Mouse (Mus musculus): Measurements from ENCODE around the gene Ptpn13.

Gene Ptpn13

GRCm38 (mm10) chr5:103518797-103519468, 93.9 kb downstream of the Ptpn13 start:
- DNase-seq (ENCODE audit: low spot score) = no peak

GRCm38 (mm10) chr5:103522371-103522770, 97.4 kb downstream of the Ptpn13 start:
- DNase-seq (ENCODE audit: low spot score) = peak; percentile 45

- DNase-seq (ENCODE audit: low spot score) = no peak
Observed at GRCm38 (mm10) chr5:103526668-103527436, 101.9 kb downstream of the Ptpn13 start.

GRCm38 (mm10) chr5:103527437-103527718, 102.4 kb downstream of the Ptpn13 start:
- DNase-seq (ENCODE audit: low spot score) = no peak

GRCm38 (mm10) chr5:103530214-103530613, 105.2 kb downstream of the Ptpn13 start:
- no peak for DNase-seq (ENCODE audit: low spot score)

GRCm38 (mm10) chr5:103532841-103533390, 107.9 kb downstream of the Ptpn13 start:
- DNase-seq (ENCODE audit: low spot score) = peak; percentile 7

- no peak for DNase-seq (ENCODE audit: low spot score)
Observed at GRCm38 (mm10) chr5:103534454-103534853, 109.5 kb downstream of the Ptpn13 start.

- peak; percentile 10 for DNase-seq (ENCODE audit: low spot score)
Observed at GRCm38 (mm10) chr5:103537429-103537828, 112.4 kb downstream of the Ptpn13 start.

- DNase-seq (ENCODE audit: low spot score) = no peak
Observed at GRCm38 (mm10) chr5:103540612-103541011, 115.6 kb downstream of the Ptpn13 start.

- no peak for DNase-seq (ENCODE audit: low spot score)
Observed at GRCm38 (mm10) chr5:103541136-103541535, 116.1 kb downstream of the Ptpn13 start.

GRCm38 (mm10) chr5:103541542-103541941, 116.5 kb downstream of the Ptpn13 start:
- no peak for DNase-seq (ENCODE audit: low spot score)

GRCm38 (mm10) chr5:103545381-103546000, 120.5 kb downstream of the Ptpn13 start:
- DNase-seq (ENCODE audit: low spot score) = no peak

GRCm38 (mm10) chr5:103554769-103555168, 129.8 kb downstream of the Ptpn13 start:
- no peak for DNase-seq (ENCODE audit: low spot score)

GRCm38 (mm10) chr5:103560546-103560945, 135.6 kb downstream of the Ptpn13 start:
- DNase-seq (ENCODE audit: low spot score) = no peak

GRCm38 (mm10) chr5:103568034-103568433, 143.0 kb downstream of the Ptpn13 start:
- no peak for DNase-seq (ENCODE audit: low spot score)

GRCm38 (mm10) chr5:103569446-103569845, 144.5 kb downstream of the Ptpn13 start:
- no peak for DNase-seq (ENCODE audit: low spot score)

- no peak for DNase-seq (ENCODE audit: low spot score)
Observed at GRCm38 (mm10) chr5:103579680-103580420, 154.9 kb downstream of the Ptpn13 start.

GRCm38 (mm10) chr5:103587219-103587618, 162.2 kb downstream of the Ptpn13 start:
- DNase-seq (ENCODE audit: low spot score) = peak; percentile 55

- DNase-seq (ENCODE audit: low spot score) = no peak
Observed at GRCm38 (mm10) chr5:103591846-103592245, 166.9 kb downstream of the Ptpn13 start.

GRCm38 (mm10) chr5:103592706-103593105, 167.7 kb downstream of the Ptpn13 start:
- DNase-seq (ENCODE audit: low spot score) = no peak

GRCm38 (mm10) chr5:103593575-103593974, 168.6 kb downstream of the Ptpn13 start:
- no peak for DNase-seq (ENCODE audit: low spot score)

Data from embryo, embryonic 10.5 days (tissue).